Mouse (Mus musculus) olfactory bulb, adult 2 months (tissue): ENCODE results near the gene Syk.

Experiments used
- CTCF ChIP-seq: fragments of 200-500 bp; IDR thresholded peaks from 2 replicates; pipeline ENCODE4 v1.5.1; 2012; ENCODE audit warnings: low read depth, mild to moderate bottlenecking, low read length, moderate library complexity; ENCODE audit not compliant: insufficient read depth
- POLR2A ChIP-seq: fragments of 200-500 bp; IDR thresholded peaks from 2 replicates; pipeline ENCODE4 v1.6.1; 2012; ENCODE audit warnings: mild to moderate bottlenecking, low read depth, low read length, moderate library complexity; ENCODE audit not compliant: insufficient read depth

GRCm38 (mm10) chr13:52613266-52613665 lies 30.3 kb downstream of the Syk start:
- TF ChIP-seq CTCF (no peak), POLR2A (no peak)
